Mouse (Mus musculus) heart, embryonic 13.5 days (tissue): ENCODE results near the gene Ttc30a2. TPM values are rescaled to one million over a fixed set of nuclear protein-coding genes. Genes with fewer than 3 reads are reported as not detected.
"Not testable (repeated sequence)": the region's sequence is repeated elsewhere in the genome, so short reads cannot be mapped to it uniquely, and the experiment has no call there.

Experiments used
- ATAC-seq: fragments of 200-750 bp; cut with Nextera tagmentation; 2 replicates; pipeline ENCODE4 v1.8.0; 2017; ENCODE audit warnings: moderate TSS enrichment; ENCODE audit not compliant: insufficient number of reproducible peaks, low FRiP score, low TSS enrichment; ENCODE audit errors: extremely low read depth
- H3K27ac ChIP-seq: fragments of 300-500 bp; sonication (generic); replicated peaks from 2 replicates; pipeline ENCODE4 v1.5.1; 2015; ENCODE audit warnings: moderate library complexity, mild to moderate bottlenecking, inconsistent platforms
- H3K27me3 ChIP-seq: fragments of 300-500 bp; sonication (generic); replicated peaks from 2 replicates; pipeline ENCODE4 v1.6.1; 2015; ENCODE audit warnings: mild to moderate bottlenecking, inconsistent platforms
- H3K36me3 ChIP-seq: fragments of 300-500 bp; sonication (generic); 2 replicates; pipeline ENCODE4 v1.6.1; 2015; ENCODE audit warnings: mild to moderate bottlenecking, inconsistent platforms
- H3K4me1 ChIP-seq: fragments of 300-500 bp; sonication (generic); 2 replicates; pipeline ENCODE4 v1.6.1; 2015; ENCODE audit warnings: inconsistent platforms
- H3K4me2 ChIP-seq: fragments of 300-500 bp; sonication (generic); 2 replicates; pipeline ENCODE4 v1.6.1; 2015; ENCODE audit warnings: inconsistent platforms, mild to moderate bottlenecking, moderate library complexity
- H3K4me3 ChIP-seq: fragments of 300-500 bp; sonication (generic); 2 replicates; pipeline ENCODE4 v1.5.1; 2015; ENCODE audit warnings: moderate library complexity, mild to moderate bottlenecking, inconsistent platforms
- H3K9ac ChIP-seq: fragments of 300-500 bp; sonication (generic); 2 replicates; pipeline ENCODE4 v1.6.1; 2015; ENCODE audit warnings: inconsistent platforms, mild to moderate bottlenecking, moderate library complexity
- H3K9me3 ChIP-seq: fragments of 300-500 bp; sonication (generic); 2 replicates; pipeline ENCODE4 v1.6.1; 2016; ENCODE audit warnings: inconsistent platforms
- WGBS: fragments of 180-500 bp; shearing (Covaris S2); methylation state at CpG from one replicate; pipeline ENCODE4 v1.1.7; 2015; ENCODE audit warnings: mixed read lengths; 5-methylcytosine and 5-hydroxymethylcytosine counted together
- polyA plus RNA-seq: library from polyadenylated mRNA; unstranded; fragments of >200 nt; fragmentation: Nextera tagmentation; extraction: Ambion mirVana; gene quantifications from 2 replicates; pipeline ENCODE4 v1.2.1, GENCODE M21; 2015

Gene Ttc30a2
- polyA plus RNA-seq, 1 experiment from 2014 or later: 1.2 TPM

GRCm38 (mm10) chr2:75955709-75956108, 22.3 kb downstream of the Ttc30a2 start:
- no peak overlapping the region for H3K9ac ChIP-seq
- H3K36me3 ChIP-seq: no peaks in the 10 kb centered on the region
- no peaks in the 10 kb centered on the region for H3K27me3 ChIP-seq
- no peaks in the 10 kb centered on the region for H3K9me3 ChIP-seq
- 38% methylated on average over 14 of the region's 14 CpGs for WGBS
- no peak for ATAC-seq
- no peak overlapping the region for H3K27ac ChIP-seq
- H3K4me1 ChIP-seq: peaks cover 24% of the 10 kb centered on the region
- H3K4me3 ChIP-seq: no peak overlapping the region
- 0 out of 2 replicates have a peak overlapping the region, but pooled peaks have one; percentile 14 for H3K4me2 ChIP-seq

GRCm38 (mm10) chr2:75953320-75953719, 24.6 kb downstream of the Ttc30a2 start:
- H3K4me1 ChIP-seq: peaks cover under 1% of the 10 kb centered on the region
- H3K27me3 ChIP-seq: no peaks in the 10 kb centered on the region
- no peak overlapping the region for H3K9ac ChIP-seq
- no peaks in the 10 kb centered on the region for H3K9me3 ChIP-seq
- WGBS: 86% methylated on average over 5 of the region's 5 CpGs
- H3K4me3 ChIP-seq: no peak overlapping the region
- no peaks in the 10 kb centered on the region for H3K36me3 ChIP-seq
- no peak overlapping the region for H3K4me2 ChIP-seq
- no peak overlapping the region for H3K27ac ChIP-seq
- no peak for ATAC-seq

- Histone ChIP-seq H3K4me3 (no peak overlapping the region), H3K9me3 (no peaks in the 10 kb centered on the region), H3K4me1 (no peaks in the 10 kb centered on the region; the same call in 1 of the 2 replicates), H3K9ac (no peak overlapping the region), H3K4me2 (no peak overlapping the region), H3K27me3 (no peaks in the 10 kb centered on the region), H3K27ac (no peak overlapping the region), H3K36me3 (no peaks in the 10 kb centered on the region)
- no peak for ATAC-seq
- WGBS: 71% methylated on average over 8 of the region's 8 CpGs
These were observed 27.3 kb downstream of the Ttc30a2 start for GRCm38 (mm10) chr2:75950685-75951084.

- H3K4me1 ChIP-seq: peaks cover 27% of the 10 kb centered on the region
- H3K36me3 ChIP-seq: no peaks in the 10 kb centered on the region
- H3K27ac ChIP-seq: peak within 1 kb of the TSS; percentile 71
- H3K4me3 ChIP-seq: peak within 1 kb of the TSS; percentile 59
- WGBS: 3% methylated on average over 38 of the region's 42 CpGs
- no peak; the same call in 1 of the 2 replicates for ATAC-seq
- H3K9me3 ChIP-seq: no peaks in the 10 kb centered on the region
- H3K9ac ChIP-seq: peak within 1 kb of the TSS; percentile 78
- peak within 1 kb of the TSS; percentile 78 for H3K4me2 ChIP-seq
- no peaks in the 10 kb centered on the region for H3K27me3 ChIP-seq
These were observed 39.6 kb downstream of the Ttc30a2 start, which contains the start of gene Ttc30b for GRCm38 (mm10) chr2:75938117-75939063. Ttc30b (minus strand) TSS chr2:75938585.

- not testable (repeated sequence) for H3K27ac ChIP-seq, ATAC-seq, H3K27me3 ChIP-seq, H3K9me3 ChIP-seq, H3K36me3 ChIP-seq
- peak overlapping the region; percentile 78 for H3K4me2 ChIP-seq
- peaks cover 32% of the 10 kb centered on the region for H3K4me1 ChIP-seq
- peak overlapping the region; percentile 59 for H3K4me3 ChIP-seq
- WGBS: 69% methylated on average over 17 of the region's 17 CpGs
- peak overlapping the region; percentile 78 for H3K9ac ChIP-seq
These were observed 40.4 kb downstream of the Ttc30a2 start for GRCm38 (mm10) chr2:75937520-75938116.

GRCm38 (mm10) chr2:75936685-75937084, 41.3 kb downstream of the Ttc30a2 start:
- not testable (repeated sequence) for H3K4me2 ChIP-seq, ATAC-seq, H3K27me3 ChIP-seq, H3K27ac ChIP-seq, H3K9me3 ChIP-seq, H3K9ac ChIP-seq, H3K36me3 ChIP-seq, H3K4me3 ChIP-seq
- peaks cover 32% of the 10 kb centered on the region for H3K4me1 ChIP-seq
- 83% methylated on average over 2 of the region's 2 CpGs for WGBS

GRCm38 (mm10) chr2:75933541-75933940, 44.4 kb downstream of the Ttc30a2 start:
- Histone ChIP-seq H3K4me1 (peaks cover 30% of the 10 kb centered on the region), H3K27me3 (no peaks in the 10 kb centered on the region), H3K4me2 (no peak overlapping the region), H3K4me3 (no peak overlapping the region), H3K27ac (peak overlapping the region; percentile 55), H3K9me3 (no peaks in the 10 kb centered on the region), H3K9ac (no peak overlapping the region), H3K36me3 (peaks cover 21% of the 10 kb centered on the region; the same call in 1 of the 2 replicates)
- WGBS: 30% methylated on average over 7 of the region's 7 CpGs
- no peak for ATAC-seq

GRCm38 (mm10) chr2:75930941-75931340, 47.0 kb downstream of the Ttc30a2 start:
- Histone ChIP-seq H3K4me1 (peaks cover 26% of the 10 kb centered on the region), H3K9me3 (no peaks in the 10 kb centered on the region), H3K4me2 (no peak overlapping the region), H3K9ac (no peak overlapping the region), H3K27me3 (no peaks in the 10 kb centered on the region), H3K27ac (no peak overlapping the region), H3K36me3 (peaks cover 36% of the 10 kb centered on the region), H3K4me3 (no peak overlapping the region)
- WGBS: 75% methylated on average over 2 of the region's 2 CpGs
- ATAC-seq: no peak

- H3K36me3 ChIP-seq: peaks cover 41% of the 10 kb centered on the region
- no peak overlapping the region for H3K4me2 ChIP-seq
- no peak for ATAC-seq
- no peak overlapping the region for H3K9ac ChIP-seq
- H3K9me3 ChIP-seq: no peaks in the 10 kb centered on the region
- peaks cover 22% of the 10 kb centered on the region for H3K4me1 ChIP-seq
- H3K27ac ChIP-seq: no peak overlapping the region
- 84% methylated on average over 6 of the region's 6 CpGs for WGBS
- H3K4me3 ChIP-seq: no peak overlapping the region
- H3K27me3 ChIP-seq: no peaks in the 10 kb centered on the region
These were observed 48.1 kb downstream of the Ttc30a2 start for GRCm38 (mm10) chr2:75929786-75930444.

- Histone ChIP-seq H3K4me3 (no peak overlapping the region), H3K36me3 (peaks cover 41% of the 10 kb centered on the region), H3K4me1 (peaks cover 15% of the 10 kb centered on the region), H3K27me3 (no peaks in the 10 kb centered on the region), H3K4me2 (no peak overlapping the region), H3K27ac (no peak overlapping the region), H3K9ac (no peak overlapping the region), H3K9me3 (no peaks in the 10 kb centered on the region)
- WGBS: 88% methylated on average over 2 of the region's 2 CpGs
- no peak for ATAC-seq
These were observed 48.8 kb downstream of the Ttc30a2 start for GRCm38 (mm10) chr2:75929141-75929540.

GRCm38 (mm10) chr2:75928011-75928410, 50.0 kb downstream of the Ttc30a2 start:
- Histone ChIP-seq H3K36me3 (peaks cover 41% of the 10 kb centered on the region), H3K9me3 (no peaks in the 10 kb centered on the region), H3K4me1 (peaks cover 3% of the 10 kb centered on the region), H3K27ac (no peak overlapping the region), H3K27me3 (no peaks in the 10 kb centered on the region), H3K4me3 (no peak overlapping the region), H3K4me2 (no peak overlapping the region), H3K9ac (no peak overlapping the region)
- WGBS: 83% methylated on average over 3 of the region's 3 CpGs
- ATAC-seq: no peak
